Mouse (Mus musculus): Measurements from ENCODE around the gene Wnt9b.

The Wnt9b gene

DNA sequence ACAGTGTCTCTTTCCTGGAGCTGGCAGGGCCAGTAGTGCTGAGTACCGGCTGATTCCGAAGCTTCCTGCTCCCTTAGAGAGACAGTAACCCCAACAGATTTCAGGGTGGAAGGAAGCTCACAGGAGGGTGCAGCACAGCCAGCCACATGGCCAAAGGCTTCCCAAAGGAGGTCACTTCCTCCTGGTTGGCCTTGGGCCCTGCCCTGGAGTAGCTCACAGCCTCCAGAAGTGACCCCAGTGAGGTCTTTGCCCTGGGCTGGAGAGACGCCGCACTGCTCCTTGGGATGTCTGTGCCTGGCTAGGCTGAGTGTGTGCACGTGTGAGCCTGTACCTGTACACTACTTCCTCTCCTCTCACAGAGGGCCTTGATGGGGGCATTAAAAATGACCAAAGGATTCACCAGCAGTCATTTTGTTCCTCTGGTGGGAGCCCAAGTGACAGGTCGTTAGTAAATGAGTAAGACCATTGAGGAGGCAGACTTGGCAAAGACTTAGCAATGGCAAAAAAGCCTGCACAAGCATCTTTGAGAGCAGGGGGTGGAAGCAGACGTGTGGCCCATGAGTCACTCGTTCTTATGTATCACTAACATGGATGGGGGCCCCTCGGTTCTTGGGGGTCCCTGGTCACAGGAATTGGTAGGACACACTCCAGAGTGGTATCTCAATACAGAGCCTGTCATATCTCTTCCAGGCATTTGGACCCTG is 20.2 kb downstream of the Wnt9b start:
- no peak for DNase-seq

GRCm38 (mm10) chr11:103724331-103724771 is 25.3 kb downstream of the Wnt9b start:
- DNase-seq = peak; percentile 31

DNA sequence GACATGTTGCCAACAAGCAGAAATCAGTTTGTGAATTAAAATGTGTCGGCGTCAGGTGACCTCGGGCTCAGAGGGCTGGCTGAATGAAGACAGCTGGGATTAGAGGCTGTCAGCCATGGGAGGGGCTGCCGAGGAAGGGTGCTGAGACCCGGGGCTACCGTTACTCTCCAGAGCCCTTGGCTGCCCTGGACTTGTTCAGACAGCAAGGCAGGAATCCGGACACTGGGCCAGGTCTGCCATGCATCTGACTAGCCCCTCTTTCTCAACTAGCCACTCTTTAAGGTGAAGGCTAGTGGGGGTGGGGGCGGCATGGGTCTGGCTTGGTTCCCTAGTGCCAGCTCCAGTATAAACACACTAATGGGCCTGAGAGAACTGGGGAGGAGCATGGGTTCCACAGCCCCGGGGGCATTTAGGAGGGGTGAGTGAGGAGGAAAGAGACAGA is 27.6 kb downstream of the Wnt9b start:
- peak; percentile 41 for DNase-seq

- DNase-seq = peak; percentile 62
These were observed 28.1 kb downstream of the Wnt9b start for GRCm38 (mm10) chr11:103721468-103722039.

GRCm38 (mm10) chr11:103719436-103719835 is 30.2 kb downstream of the Wnt9b start:
- no peak for DNase-seq

DNA sequence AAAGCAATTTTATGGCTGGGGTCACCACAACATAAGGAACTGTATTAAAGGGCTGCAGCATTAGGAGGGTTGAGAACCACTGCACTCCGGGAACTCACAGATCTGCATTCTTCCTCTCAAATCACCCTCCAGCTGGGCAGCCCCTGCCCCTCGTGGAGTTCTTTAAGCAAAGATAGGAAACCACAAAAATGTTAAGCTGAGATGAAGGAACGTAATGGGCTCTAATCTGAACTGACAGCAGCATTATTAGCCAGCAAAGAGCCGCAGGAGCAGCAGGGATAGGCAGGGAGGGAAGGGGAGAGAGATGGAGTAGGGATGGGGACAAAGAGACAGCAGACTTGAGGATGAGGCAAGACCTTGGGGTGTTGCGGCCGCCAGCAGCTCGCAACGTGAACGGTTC is 32.6 kb downstream of the Wnt9b start:
- DNase-seq = no peak

- no peak for DNase-seq
These were observed 35.5 kb downstream of the Wnt9b start for GRCm38 (mm10) chr11:103714074-103714473.

GRCm38 (mm10) chr11:103711851-103712587 is 37.6 kb downstream of the Wnt9b start:
- no peak for DNase-seq

DNA sequence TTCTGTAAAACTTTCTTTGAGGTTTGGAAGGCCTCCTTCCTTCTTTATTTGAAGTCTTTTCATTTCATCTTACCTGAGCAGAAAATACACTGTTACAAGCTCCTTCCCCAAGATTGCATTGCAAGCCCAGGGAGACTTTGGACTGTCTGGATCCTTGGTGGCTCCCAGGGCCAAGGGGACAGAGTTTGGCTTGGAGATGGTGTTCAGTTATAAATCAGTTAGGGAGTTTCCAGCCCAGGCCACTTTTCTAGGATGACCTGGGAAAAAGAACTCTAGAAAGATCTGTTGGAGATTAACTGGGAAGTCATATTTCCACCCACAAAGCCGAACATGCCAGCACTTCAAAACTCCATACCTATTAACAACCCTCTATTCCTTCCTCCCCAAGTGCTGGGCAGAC is 39.6 kb downstream of the Wnt9b start:
- DNase-seq = no peak

- no peak for DNase-seq
These were observed 42.6 kb downstream of the Wnt9b start for GRCm38 (mm10) chr11:103707005-103707404.

DNA sequence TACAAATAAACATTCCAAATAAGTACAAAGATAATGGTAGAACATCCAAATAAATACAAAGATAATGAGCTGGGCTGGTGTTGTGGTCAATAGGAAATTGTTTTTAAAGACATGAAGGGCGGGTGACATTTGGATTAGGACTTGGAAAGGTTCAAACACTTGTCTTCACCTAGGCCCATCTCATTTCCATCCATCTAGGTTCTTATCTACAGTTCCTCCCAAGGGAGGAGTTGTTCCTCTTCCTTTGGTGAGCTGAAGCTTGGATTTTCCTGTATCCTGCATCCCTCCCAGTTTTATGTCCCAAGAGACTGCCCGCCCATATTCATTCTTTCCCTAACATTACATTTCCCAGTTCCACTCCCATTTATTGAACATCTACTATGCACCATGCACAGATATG is 51.4 kb downstream of the Wnt9b start:
- DNase-seq = no peak

GRCm38 (mm10) chr11:103697565-103698176 is 52.0 kb downstream of the Wnt9b start, which contains the start of gene Gosr2:
Gosr2 (minus strand) TSS chr11:103697898.
- peak; percentile 87 for DNase-seq

DNA sequence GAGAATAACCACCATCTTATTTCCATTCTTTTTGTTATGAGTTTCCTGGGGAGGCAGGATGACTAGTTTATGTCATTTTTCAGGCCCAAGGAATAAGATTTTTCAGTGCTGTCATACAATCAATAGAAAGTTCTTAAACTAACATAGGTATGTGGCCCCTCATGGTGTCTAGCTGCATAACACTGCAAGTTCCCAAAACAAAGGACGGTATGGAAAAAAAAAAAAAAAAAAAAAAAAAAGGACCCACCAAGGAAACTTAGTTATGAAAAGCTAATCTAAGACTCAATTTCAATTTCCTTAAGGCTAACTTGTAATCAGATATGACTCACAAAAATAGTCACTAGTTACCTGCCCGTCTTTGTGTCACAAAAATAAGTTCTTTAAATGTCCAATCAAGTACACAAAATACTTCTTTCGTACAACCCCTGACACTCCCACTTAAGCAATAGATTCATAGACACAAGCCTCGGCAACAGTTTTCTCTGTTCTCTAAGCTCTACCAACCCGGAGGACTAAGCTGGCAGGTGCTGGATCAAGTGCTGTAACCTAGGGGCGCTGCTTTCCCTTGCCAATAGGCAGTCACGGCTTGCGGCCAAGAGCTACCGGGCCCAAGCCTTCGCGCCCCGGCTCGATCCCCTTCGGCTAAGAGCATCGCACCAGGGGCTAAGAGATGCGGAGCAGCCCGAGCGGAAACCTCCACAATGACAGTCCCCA is 52.6 kb downstream of the Wnt9b start:
- DNase-seq = no peak

- peak; percentile 30 for DNase-seq
These were observed 56.4 kb downstream of the Wnt9b start for GRCm38 (mm10) chr11:103693241-103693640.

GRCm38 (mm10) chr11:103691036-103691435 is 58.6 kb downstream of the Wnt9b start:
- no peak for DNase-seq

GRCm38 (mm10) chr11:103688980-103689378 is 60.6 kb downstream of the Wnt9b start:
- DNase-seq = no peak

DNA sequence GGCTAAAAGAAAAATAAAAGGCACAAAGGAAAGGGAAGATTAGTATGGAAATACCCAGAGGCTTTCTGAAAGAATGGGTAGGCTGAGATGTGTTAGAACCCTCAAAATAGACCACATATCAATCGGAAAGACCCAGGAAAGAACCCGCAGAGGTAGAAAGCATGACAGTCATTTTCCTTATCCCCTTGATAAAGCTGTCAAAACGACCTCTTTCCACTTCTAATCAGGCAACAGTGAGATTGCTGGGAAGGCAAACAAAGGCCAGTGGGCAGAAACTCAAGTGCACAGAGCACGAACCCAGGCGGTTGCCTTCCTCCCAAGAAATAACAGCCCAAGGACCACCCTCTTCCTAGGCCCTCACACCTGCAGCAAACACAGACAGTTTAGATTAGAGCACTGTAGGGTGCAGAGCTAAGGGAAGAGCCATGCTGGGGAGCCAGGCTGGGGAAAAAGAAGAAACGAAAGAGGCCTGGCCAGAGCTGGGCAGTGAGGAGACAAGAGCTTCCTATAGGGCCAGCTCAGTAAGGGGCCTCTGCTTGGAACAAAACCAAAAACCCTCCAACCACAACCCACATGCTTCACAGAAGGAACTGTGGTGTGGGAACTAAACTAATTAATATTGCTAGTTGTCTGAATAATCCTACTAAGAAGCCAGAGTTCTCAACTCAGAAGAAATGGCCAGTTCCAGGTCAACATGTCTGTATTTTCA is 61.2 kb downstream of the Wnt9b start:
- DNase-seq = no peak

- no peak for DNase-seq
These were observed 62.9 kb downstream of the Wnt9b start for GRCm38 (mm10) chr11:103686706-103687105.

DNA sequence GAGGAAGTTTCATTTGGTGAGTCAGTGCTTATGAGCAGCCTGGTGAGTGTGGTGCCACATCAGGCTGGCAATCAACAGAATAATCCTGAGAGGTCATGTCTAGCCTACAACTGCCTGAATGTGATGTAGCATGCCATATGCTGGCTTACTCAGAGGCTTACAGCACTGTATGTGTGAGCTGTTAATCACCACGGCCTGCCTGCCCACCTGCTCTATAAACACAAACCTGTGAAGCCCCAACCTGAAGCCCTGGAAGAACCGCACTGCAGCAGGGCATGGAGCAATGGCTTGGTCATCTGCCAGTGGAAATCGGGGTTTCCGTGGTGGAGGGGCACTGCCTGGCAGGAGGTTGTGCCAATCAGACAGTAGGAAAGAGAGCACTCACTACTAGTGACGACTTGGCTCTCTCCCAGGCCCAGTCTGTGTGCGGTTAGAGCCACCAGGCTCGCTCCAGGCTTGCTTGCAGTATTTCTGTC is 64.3 kb downstream of the Wnt9b start:
- no peak for DNase-seq

- no peak for DNase-seq
These were observed 65.8 kb downstream of the Wnt9b start for GRCm38 (mm10) chr11:103683667-103684334.
